Mouse (Mus musculus) heart, adult 2 months (tissue): Measurements from ENCODE around the gene Mrpl46. TPM values are rescaled to one million over a fixed set of nuclear protein-coding genes. Genes with fewer than 3 reads are reported as not detected.

Experiments
- DNase-seq, 2 experiments: peaks; one replicate each; pipeline ENCODE4 v3.0.0; 2021
- H3K27ac ChIP-seq: fragments of 200-600 bp; 2 replicates; pipeline ENCODE4 v1.8.1; 2022
- H3K27me3 ChIP-seq: fragments of 200-500 bp; 2 replicates; pipeline ENCODE4 v1.6.1; 2012; ENCODE audit warnings: mild to moderate bottlenecking, low read length, inconsistent platforms, mixed read lengths; ENCODE audit not compliant: control insufficient read depth, insufficient read depth
- H3K36me3 ChIP-seq: fragments of 200-500 bp; 2 replicates; pipeline ENCODE4 v1.6.1; 2012; ENCODE audit warnings: low read length, inconsistent platforms; ENCODE audit not compliant: control insufficient read depth, insufficient read depth
- H3K4me1 ChIP-seq: fragments of 200-500 bp; 2 replicates; pipeline ENCODE4 v1.6.1; 2011; ENCODE audit warnings: low read length; ENCODE audit not compliant: control insufficient read depth, insufficient read depth
- H3K4me3 ChIP-seq: fragments of 200-600 bp; 2 replicates; pipeline ENCODE4 v1.8.1; 2022
- H3K79me2 ChIP-seq: fragments of 200-500 bp; replicated peaks from 2 replicates; pipeline ENCODE4 v1.6.1; 2012; ENCODE audit warnings: mild to moderate bottlenecking, inconsistent platforms, low read length, moderate library complexity, mixed read lengths; ENCODE audit not compliant: control insufficient read depth, insufficient read depth
- H3K9ac ChIP-seq: fragments of 200-500 bp; 2 replicates; pipeline ENCODE4 v1.6.1; 2012; ENCODE audit warnings: low read depth, mild to moderate bottlenecking, control low read depth, inconsistent platforms, low read length, mixed read lengths
- CTCF ChIP-seq: fragments of 200-600 bp; IDR thresholded peaks from 2 replicates; pipeline ENCODE4 v1.8.1; 2022; ENCODE audit warnings: antibody characterized with exemption, mild to moderate bottlenecking, moderate library complexity
- EP300 ChIP-seq: fragments of 200-500 bp; IDR thresholded peaks from 2 replicates; pipeline ENCODE4 v1.6.1; 2011; ENCODE audit warnings: low read depth, low read length, control low read depth; ENCODE audit not compliant: insufficient read depth
- POLR2A ChIP-seq: fragments of 200-500 bp; IDR thresholded peaks from 2 replicates; pipeline ENCODE4 v1.6.1; 2011; ENCODE audit warnings: mild to moderate bottlenecking, low read depth, low read length, control low read depth; ENCODE audit not compliant: insufficient read depth
- WGBS: fragments of 180-500 bp; shearing (Covaris S2); methylation state at CpG from one replicate; pipeline ENCODE4 v1.1.7; 2018; 5-methylcytosine and 5-hydroxymethylcytosine counted together
- intact Hi-C: fragments of 180-260 bp; cut with DNase I; formaldehyde crosslinking; loops from one replicate; pipeline ENCODE4 v1.15.1; 2025
- polyA plus RNA-seq: library from polyadenylated mRNA; depleted of rRNA; stranded (reverse); fragments of >200 nt; gene quantifications from 2 replicates; pipeline ENCODE4 v1.2.3, GENCODE M21; 2012
- total RNA-seq, 2 experiments: library from RNA; stranded (reverse); gene quantifications; 2 replicates each; pipeline ENCODE4 v1.2.3; 2021

Mrpl46 gene
- total and polyA plus RNA-seq, 3 experiments: 27.4 to 52.0 (median 48.6) TPM

DNA sequence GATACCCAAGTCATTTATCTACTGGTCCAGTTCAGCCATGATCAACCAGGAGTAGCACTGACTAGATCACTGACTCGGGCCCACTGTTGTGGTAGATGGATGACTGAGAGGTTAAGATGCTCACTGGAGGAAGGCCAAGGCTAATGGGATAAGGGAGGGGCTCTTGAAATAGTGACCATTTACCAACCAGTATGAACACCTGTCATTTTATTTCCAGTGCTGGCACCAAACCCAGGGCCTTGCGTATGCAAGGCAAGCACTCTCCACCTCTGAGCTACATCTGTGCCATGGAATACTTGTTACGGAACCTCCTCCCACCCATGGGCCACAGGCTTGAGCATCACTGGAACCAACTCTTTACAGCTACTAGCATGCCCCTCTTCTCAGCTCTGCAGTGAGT is 19.5 kb downstream of the Mrpl46 start:
- H3K9ac ChIP-seq: no peak overlapping the region
- no peak overlapping the region for H3K4me3 ChIP-seq
- WGBS: 87% methylated on average over 3 of the region's 3 CpGs
- no peaks in the 10 kb centered on the region for H3K27me3 ChIP-seq
- no peaks in the 10 kb centered on the region for H3K36me3 ChIP-seq
- DNase-seq: no peak
- no peaks in the 10 kb centered on the region for H3K4me1 ChIP-seq
- no peak overlapping the region for H3K27ac ChIP-seq
- no peaks in the 10 kb centered on the region for H3K79me2 ChIP-seq
- no peak for TF ChIP-seq EP300
- no peak for TF ChIP-seq CTCF
- TF ChIP-seq POLR2A: no peak
- intact Hi-C loops: no loop called here

DNA sequence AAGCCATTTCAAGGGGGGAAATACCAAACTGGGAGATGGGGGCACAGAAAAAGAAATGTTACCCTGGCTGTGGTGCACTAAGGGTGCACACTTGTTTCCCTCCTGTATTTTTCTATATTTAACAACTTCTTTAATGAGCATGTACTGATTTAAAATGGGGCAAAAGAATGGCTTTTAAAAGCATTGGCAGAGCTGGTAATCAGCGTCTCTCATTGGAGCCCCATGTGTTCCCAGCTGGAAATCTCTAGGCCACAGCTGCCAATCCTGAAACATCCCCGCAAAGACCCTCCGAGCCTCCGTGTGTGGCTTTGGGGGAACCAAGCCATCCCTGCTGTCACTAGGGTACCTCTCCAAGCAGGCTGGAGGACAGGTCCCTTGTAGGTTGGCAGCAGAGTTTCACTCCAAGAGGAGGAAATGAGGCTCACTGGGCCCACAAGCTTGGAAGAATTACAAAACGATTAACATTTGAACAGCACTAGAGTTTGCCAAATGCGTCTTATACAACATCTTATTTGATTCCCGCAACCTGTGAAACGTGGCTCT is 28.8 kb downstream of the Mrpl46 start:
- Histone ChIP-seq H3K27me3 (no peaks in the 10 kb centered on the region), H3K4me1 (no peaks in the 10 kb centered on the region), H3K9ac (no peak overlapping the region), H3K4me3 (no peak overlapping the region), H3K36me3 (no peaks in the 10 kb centered on the region), H3K79me2 (no peaks in the 10 kb centered on the region), H3K27ac (no peak overlapping the region)
- intact Hi-C loops: no loop called here
- no peak for TF ChIP-seq EP300
- no peak for TF ChIP-seq CTCF
- no peak for TF ChIP-seq POLR2A
- DNase-seq: no peak
- 61% methylated on average over 8 of the region's 8 CpGs for WGBS

DNA sequence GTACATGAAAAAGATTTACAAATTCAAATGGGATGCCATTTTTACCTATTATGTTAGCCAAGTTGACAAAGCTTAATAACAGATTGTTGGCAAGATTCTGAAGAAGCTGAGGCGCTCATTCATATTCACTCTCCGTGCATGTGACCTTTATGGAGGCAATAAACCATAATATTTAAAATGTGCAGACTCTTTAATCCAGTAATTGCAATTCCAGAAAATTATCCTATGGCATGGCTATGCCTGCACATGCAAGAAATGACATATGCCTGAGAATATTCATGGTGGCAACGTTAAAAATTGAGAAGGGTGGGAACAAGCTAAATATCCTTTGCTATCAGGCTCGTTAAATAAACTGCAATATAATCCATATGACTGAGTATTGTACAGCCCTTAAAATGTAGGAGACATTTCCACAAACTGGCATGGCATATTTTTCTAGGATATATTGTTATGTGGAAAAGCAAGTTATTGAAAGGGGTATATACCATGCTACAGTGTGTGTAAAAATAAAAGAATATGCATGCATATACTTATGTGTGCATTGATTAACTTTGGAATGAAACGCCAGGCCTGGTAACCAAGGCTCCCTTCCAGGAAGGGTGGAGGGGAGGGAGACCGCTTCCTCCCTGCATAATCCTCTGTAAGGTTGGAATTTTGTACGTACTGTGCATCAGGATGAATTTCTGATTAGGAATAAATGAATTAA is 29.4 kb downstream of the Mrpl46 start:
- TF ChIP-seq CTCF: no peak
- no peak for TF ChIP-seq POLR2A
- no peak for TF ChIP-seq EP300
- Histone ChIP-seq H3K4me1 (no peaks in the 10 kb centered on the region), H3K79me2 (no peaks in the 10 kb centered on the region), H3K4me3 (no peak overlapping the region), H3K9ac (no peak overlapping the region), H3K27ac (no peak overlapping the region), H3K27me3 (no peaks in the 10 kb centered on the region), H3K36me3 (no peaks in the 10 kb centered on the region)
- intact Hi-C loops: no loop called here
- WGBS: 67% methylated on average over 7 of the region's 7 CpGs
- no peak for DNase-seq

DNA sequence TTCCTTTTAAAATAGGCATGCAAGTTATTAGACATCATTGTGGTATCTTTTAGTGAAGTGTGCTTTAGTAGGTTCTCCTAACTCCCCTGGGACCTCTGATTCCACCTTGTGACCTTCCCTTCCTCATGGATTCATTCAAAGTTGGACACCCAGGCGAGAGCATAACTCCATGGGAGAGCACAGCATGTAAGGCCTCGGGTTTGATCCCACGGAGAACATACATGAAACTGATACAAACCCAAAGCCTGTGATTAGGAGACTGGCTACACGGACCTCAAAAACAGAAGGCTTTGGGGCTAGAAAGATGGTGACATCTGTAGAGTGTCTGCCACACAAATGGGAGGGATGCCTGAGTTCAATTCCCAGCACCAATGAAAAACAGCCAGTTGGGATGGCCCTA is 30.4 kb downstream of the Mrpl46 start:
- no peaks in the 10 kb centered on the region for H3K27me3 ChIP-seq
- H3K9ac ChIP-seq: no peak overlapping the region
- DNase-seq: no peak
- H3K4me3 ChIP-seq: no peak overlapping the region
- TF ChIP-seq POLR2A (no peak), CTCF (no peak), EP300 (no peak)
- H3K79me2 ChIP-seq: no peaks in the 10 kb centered on the region
- no peak overlapping the region for H3K27ac ChIP-seq
- WGBS: 80% methylated on average over 4 of the region's 4 CpGs
- H3K36me3 ChIP-seq: no peaks in the 10 kb centered on the region
- no peaks in the 10 kb centered on the region for H3K4me1 ChIP-seq
- intact Hi-C loops: no loop called here

DNA sequence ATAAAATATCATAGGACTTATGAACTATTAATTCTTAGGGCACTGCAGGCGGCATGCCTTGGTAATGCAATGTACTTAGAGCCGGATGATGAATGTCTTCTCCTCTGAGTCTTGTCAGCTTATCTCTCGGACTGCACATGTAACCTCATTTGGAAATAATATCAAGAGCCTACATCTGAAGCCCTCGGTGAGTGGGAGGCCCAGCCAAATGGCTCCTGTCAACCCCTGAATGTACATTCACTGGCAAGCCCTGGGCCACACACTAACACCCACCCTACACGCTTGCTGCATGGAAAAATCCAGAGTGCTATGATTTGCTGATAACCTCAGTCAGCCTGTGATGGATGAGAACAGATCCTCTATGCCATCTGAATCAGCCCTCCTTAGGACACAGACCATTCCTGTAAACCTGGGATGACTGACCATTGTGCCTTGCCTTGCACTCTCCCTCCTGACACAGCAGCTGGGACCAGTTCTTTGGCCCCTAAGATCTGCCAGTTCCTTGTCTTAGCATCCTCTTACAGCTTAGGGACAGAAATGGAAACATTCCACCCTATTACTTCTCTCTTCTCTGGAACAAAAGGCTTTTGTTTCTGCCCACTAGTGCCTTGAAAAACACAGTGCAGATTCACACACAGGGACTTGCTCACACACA is 39.5 kb downstream of the Mrpl46 start:
- Histone ChIP-seq H3K27me3 (no peaks in the 10 kb centered on the region), H3K79me2 (no peaks in the 10 kb centered on the region), H3K4me1 (no peaks in the 10 kb centered on the region), H3K36me3 (no peaks in the 10 kb centered on the region), H3K9ac (no peak overlapping the region), H3K27ac (no peak overlapping the region), H3K4me3 (no peak overlapping the region)
- intact Hi-C loops: no loop called here
- 58% methylated on average over 5 of the region's 5 CpGs for WGBS
- DNase-seq: no peak
- TF ChIP-seq POLR2A (no peak), CTCF (no peak), EP300 (no peak)

DNA sequence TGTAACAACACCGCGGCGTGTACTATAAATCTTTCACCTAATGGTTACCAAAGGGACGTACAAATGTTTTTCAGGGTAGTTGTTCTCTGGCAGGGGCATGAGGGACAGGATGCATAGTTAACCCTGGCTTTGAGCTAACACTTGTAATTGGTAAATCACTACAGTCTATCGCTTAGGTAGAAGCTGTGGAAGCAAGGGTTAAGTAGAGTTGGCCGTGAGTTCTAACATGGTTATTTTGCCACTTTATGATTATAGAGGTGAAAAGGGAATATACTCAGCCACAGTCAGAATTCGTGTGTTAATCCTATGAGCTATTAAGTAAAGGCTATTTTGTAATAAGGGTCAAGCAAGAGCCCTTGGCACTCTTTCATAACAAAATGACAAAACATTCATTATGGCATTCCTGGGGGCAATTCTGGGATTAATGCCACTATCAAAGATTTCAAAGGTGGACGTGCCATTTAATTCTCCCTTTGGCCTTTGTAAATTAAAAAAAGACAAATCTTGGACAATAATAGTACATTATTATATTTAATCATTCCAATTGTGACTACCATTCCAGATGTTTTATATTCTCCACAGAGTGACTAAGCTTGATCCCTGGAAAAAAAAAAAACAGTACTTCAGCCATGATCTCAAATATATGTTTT is 43.9 kb downstream of the Mrpl46 start:
- TF ChIP-seq EP300: no peak
- TF ChIP-seq CTCF: no peak
- no peak for TF ChIP-seq POLR2A
- Histone ChIP-seq H3K4me1 (no peaks in the 10 kb centered on the region), H3K4me3 (no peak overlapping the region), H3K79me2 (no peaks in the 10 kb centered on the region), H3K27me3 (no peaks in the 10 kb centered on the region), H3K9ac (no peak overlapping the region), H3K36me3 (no peaks in the 10 kb centered on the region), H3K27ac (no peak overlapping the region)
- WGBS: 82% methylated on average over 8 of the region's 8 CpGs
- DNase-seq: no peak
- intact Hi-C loops: no loop called here
